Mouse (Mus musculus) testis, adult 2 months (tissue): ENCODE data around the gene Tmem131l. TPM values are rescaled to one million over a fixed set of nuclear protein-coding genes. Genes with fewer than 3 reads are reported as not detected.

Experiments
- H3K27ac ChIP-seq: fragments of 200-500 bp; 2 replicates; pipeline ENCODE4 v1.5.1; 2012; ENCODE audit warnings: low read depth, low read length; ENCODE audit not compliant: control insufficient read depth, insufficient read depth
- H3K27me3 ChIP-seq: fragments of 200-500 bp; 2 replicates; pipeline ENCODE4 v1.6.1; 2012; ENCODE audit warnings: mild to moderate bottlenecking, low read length, moderate library complexity; ENCODE audit not compliant: control insufficient read depth, insufficient read depth
- H3K36me3 ChIP-seq: fragments of 200-500 bp; 2 replicates; pipeline ENCODE4 v1.6.1; 2012; ENCODE audit warnings: mild to moderate bottlenecking, low read length; ENCODE audit not compliant: control insufficient read depth, insufficient read depth
- H3K4me1 ChIP-seq: fragments of 200-500 bp; 2 replicates; pipeline ENCODE4 v1.6.1; 2012; ENCODE audit warnings: low read length; ENCODE audit not compliant: control insufficient read depth, insufficient read depth
- H3K4me3 ChIP-seq: fragments of 200-500 bp; 2 replicates; pipeline ENCODE4 v1.5.1; 2012; ENCODE audit warnings: low read depth, mild to moderate bottlenecking, low read length, moderate library complexity, mixed read lengths; ENCODE audit not compliant: control insufficient read depth
- CTCF ChIP-seq: fragments of 200-500 bp; IDR thresholded peaks from 2 replicates; pipeline ENCODE4 v1.5.1; 2012; ENCODE audit warnings: low read depth, mild to moderate bottlenecking, inconsistent platforms, low read length, moderate library complexity; ENCODE audit not compliant: control insufficient read depth, insufficient read depth, insufficient replicate concordance
- POLR2A ChIP-seq: fragments of 200-500 bp; IDR thresholded peaks from 2 replicates; pipeline ENCODE4 v1.6.1; 2012; ENCODE audit warnings: low read depth, mild to moderate bottlenecking, inconsistent platforms, low read length, moderate library complexity; ENCODE audit not compliant: control insufficient read depth
- polyA plus RNA-seq: library from polyadenylated mRNA; depleted of rRNA; stranded (reverse); fragments of >200 nt; gene quantifications from 2 replicates; pipeline ENCODE4 v1.2.3, GENCODE M21; 2012

The Tmem131l gene
- polyA plus RNA-seq, 1 experiment = 58.1 TPM

GRCm38 (mm10) chr3:83980231-83980872 is 59.6 kb downstream of the Tmem131l start:
- H3K27me3 ChIP-seq = no peaks in the 10 kb centered on the region
- H3K4me3 ChIP-seq = no peak overlapping the region
- H3K36me3 ChIP-seq = no peaks in the 10 kb centered on the region
- no peaks in the 10 kb centered on the region for H3K4me1 ChIP-seq
- TF ChIP-seq POLR2A (no peak), CTCF (no peak)
- H3K27ac ChIP-seq = no peak overlapping the region

GRCm38 (mm10) chr3:83978497-83979410 is 61.2 kb downstream of the Tmem131l start:
- Histone ChIP-seq H3K36me3 (no peaks in the 10 kb centered on the region), H3K4me1 (no peaks in the 10 kb centered on the region), H3K4me3 (no peak overlapping the region), H3K27me3 (no peaks in the 10 kb centered on the region), H3K27ac (no peak overlapping the region)
- TF ChIP-seq CTCF = no peak
- TF ChIP-seq POLR2A = no peak

GRCm38 (mm10) chr3:83977817-83978216 is 62.2 kb downstream of the Tmem131l start:
- no peak overlapping the region for H3K27ac ChIP-seq
- H3K36me3 ChIP-seq = no peaks in the 10 kb centered on the region
- H3K4me3 ChIP-seq = no peak overlapping the region
- TF ChIP-seq POLR2A (no peak), CTCF (no peak)
- no peaks in the 10 kb centered on the region for H3K4me1 ChIP-seq
- H3K27me3 ChIP-seq = no peaks in the 10 kb centered on the region

- H3K4me1 ChIP-seq = no peaks in the 10 kb centered on the region
- H3K4me3 ChIP-seq = no peak overlapping the region
- no peak overlapping the region for H3K27ac ChIP-seq
- no peaks in the 10 kb centered on the region for H3K36me3 ChIP-seq
- TF ChIP-seq CTCF = no peak
- TF ChIP-seq POLR2A = no peak
- H3K27me3 ChIP-seq = no peaks in the 10 kb centered on the region
Measured at GRCm38 (mm10) chr3:83976161-83976560, 63.8 kb downstream of the Tmem131l start.

GRCm38 (mm10) chr3:83973339-83973738 is 66.6 kb downstream of the Tmem131l start:
- H3K4me3 ChIP-seq = no peak overlapping the region
- H3K4me1 ChIP-seq = no peaks in the 10 kb centered on the region
- TF ChIP-seq POLR2A = no peak
- no peak for TF ChIP-seq CTCF
- no peak overlapping the region for H3K27ac ChIP-seq
- H3K27me3 ChIP-seq = no peaks in the 10 kb centered on the region
- H3K36me3 ChIP-seq = no peaks in the 10 kb centered on the region

- no peak overlapping the region for H3K4me3 ChIP-seq
- H3K27ac ChIP-seq = no peak overlapping the region
- no peaks in the 10 kb centered on the region for H3K27me3 ChIP-seq
- no peaks in the 10 kb centered on the region for H3K36me3 ChIP-seq
- no peak for TF ChIP-seq CTCF
- TF ChIP-seq POLR2A = no peak
- H3K4me1 ChIP-seq = no peaks in the 10 kb centered on the region
Measured at GRCm38 (mm10) chr3:83970629-83971028, 69.3 kb downstream of the Tmem131l start.

GRCm38 (mm10) chr3:83969081-83969480 is 70.9 kb downstream of the Tmem131l start:
- H3K4me3 ChIP-seq = no peak overlapping the region
- H3K36me3 ChIP-seq = no peaks in the 10 kb centered on the region
- no peaks in the 10 kb centered on the region for H3K4me1 ChIP-seq
- H3K27ac ChIP-seq = no peak overlapping the region
- no peak for TF ChIP-seq CTCF
- TF ChIP-seq POLR2A = no peak
- no peaks in the 10 kb centered on the region for H3K27me3 ChIP-seq

GRCm38 (mm10) chr3:83967791-83968190 is 72.2 kb downstream of the Tmem131l start:
- no peaks in the 10 kb centered on the region for H3K36me3 ChIP-seq
- no peaks in the 10 kb centered on the region for H3K4me1 ChIP-seq
- H3K27me3 ChIP-seq = no peaks in the 10 kb centered on the region
- no peak overlapping the region for H3K27ac ChIP-seq
- no peak overlapping the region for H3K4me3 ChIP-seq
- no peak for TF ChIP-seq POLR2A
- TF ChIP-seq CTCF = no peak
